Mouse (Mus musculus) cerebellum, adult 11-12 months (tissue): ENCODE measurements at regions not wholly inside any gene's neighbourhood (a gene's known extent, or its start where the extent isn't known, plus 50 kb on each side); places are given as distances from the start of the nearest gene placed in this dataset.

Experiments
- DNase-seq: peaks from one replicate; pipeline ENCODE4 v3.0.0; 2022

DNA sequence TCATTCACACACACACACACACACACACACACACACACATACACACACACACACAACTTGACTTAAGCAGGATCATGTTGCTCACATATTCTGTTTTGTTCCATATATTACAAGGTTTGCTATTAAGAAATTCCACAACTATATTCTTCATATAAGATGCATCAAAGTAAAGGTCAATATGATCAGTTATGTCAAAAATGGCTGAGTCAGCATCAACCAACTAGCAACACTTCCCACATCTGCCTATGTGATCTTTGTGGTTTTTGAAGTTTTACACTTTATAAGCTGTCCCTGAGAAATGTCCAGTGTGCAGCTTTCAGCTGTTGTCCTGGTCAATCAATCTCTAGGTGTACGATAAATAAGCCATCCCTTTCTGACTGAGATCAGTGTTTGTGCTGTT is 1339.3 kb upstream of the Dsel start:
- no peak for DNase-seq

DNA sequence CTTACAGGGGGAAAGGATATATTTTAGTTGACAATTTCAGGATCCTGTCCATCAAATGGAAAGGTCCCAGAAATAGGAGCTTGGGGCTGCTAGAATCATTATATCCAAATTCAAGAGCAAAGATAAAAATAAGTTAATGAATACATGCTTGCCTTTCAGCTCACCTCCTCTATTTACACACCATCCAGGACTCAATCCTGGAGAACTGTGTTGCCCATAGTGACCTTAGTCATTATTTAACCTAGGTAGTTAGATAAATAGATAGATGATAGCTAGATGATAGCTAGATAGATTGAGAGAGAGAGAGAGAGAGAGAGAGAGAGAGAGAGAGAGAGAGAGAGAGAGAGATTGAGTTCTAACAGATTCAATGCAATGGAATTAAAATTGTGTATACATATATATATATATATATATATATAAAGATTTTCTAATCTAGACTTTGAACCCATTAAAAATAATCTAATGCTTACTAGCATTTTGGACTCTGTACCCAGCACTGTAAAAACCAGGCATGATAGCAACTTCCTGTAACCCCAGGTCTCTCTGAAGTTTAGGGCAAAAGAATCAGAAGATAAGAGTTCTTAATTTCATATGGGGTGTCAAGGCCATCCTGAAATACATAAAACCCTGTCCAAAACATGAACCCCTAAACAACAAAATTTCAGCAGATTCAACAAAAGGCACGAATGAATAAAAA is 1329.5 kb upstream of the Dsel start:
- DNase-seq: no peak

- DNase-seq: no peak
Observed at GRCm38 (mm10) chr1:113163173-113163572, 1298.5 kb upstream of the Dsel start.
